Comparison of ENCODE assay signal across 26 mouse cellular contexts in genomic region chr19:25035825-25036224, GRCm38 (mm10). TPM values are rescaled to one million over a fixed set of nuclear protein-coding genes. Genes with fewer than 3 reads are reported as not detected.
DNase-seq lines count a peak whose midpoint lies in the region; ATAC-seq and TF ChIP-seq lines count a peak whose summit lies in the region.
"Had no signal": no experiment of that assay in that cellular context is flagged by ENCODE, and none has a peak within 500 bp of the region (broad histone marks: within the 10 kb centered on the region; RNA-seq: fewer than 3 reads in every experiment).

No protein-coding gene starts in this region.

- 86% methylated on average over 6 of the region's 6 CpGs for WGBS in liver, postnatal 0 days (ENCODE audit: insufficient replicate concordance)
- WGBS in kidney, embryonic 15.5 days: 75% methylated on average over 6 of the region's 6 CpGs
- WGBS in hindbrain, embryonic 12.5 days: 92% methylated on average over 6 of the region's 6 CpGs

- H3K9me3 ChIP-seq in liver, postnatal 0 days (ENCODE audit: low read length): no peaks in the 10 kb centered on the region
- H3K9me3 ChIP-seq in kidney, embryonic 15.5 days (replicated peaks): no peaks in the 10 kb centered on the region
- H3K9me3 ChIP-seq in hindbrain, embryonic 12.5 days (replicated peaks): no peaks in the 10 kb centered on the region
- H3K9me3 ChIP-seq: embryonic facial prominence, embryonic 10.5 days; forebrain, embryonic 10.5 days; heart, embryonic 13.5 days; hindbrain, embryonic 13.5 days; lung, embryonic 15.5 days; neural tube, embryonic 13.5 days had no signal

- no peak for DNase-seq in liver, postnatal 0 days
- no peak for DNase-seq in liver
- DNase-seq in kidney, adult 11 months: peak; percentile 88
- peak; percentile 68 to 86 for DNase-seq in kidney, postnatal 36 days
- DNase-seq in frontal cortex, postnatal 36 days (ENCODE audit: low spot score in 2 of 2): no peak
- DNase-seq: adrenal gland, adult 8-10 months; cerebellum, adult 11-12 months; cerebellum, postnatal 10 days; gastrocnemius, postnatal 25 days; heart, adult 2 months; heart, postnatal 14 days; lung, postnatal 36 days; retina, postnatal 1 day had no signal

- H3K9ac ChIP-seq in liver, postnatal 0 days (replicated peaks): no peak overlapping the region
- H3K9ac ChIP-seq in kidney, embryonic 15.5 days: no peak overlapping the region
- H3K9ac ChIP-seq in hindbrain, embryonic 12.5 days: no peak overlapping the region
- H3K9ac ChIP-seq: heart, embryonic 13.5 days; hindbrain, embryonic 13.5 days; liver, embryonic 14.5 days; lung, embryonic 15.5 days; neural tube, embryonic 13.5 days had no signal

- H3K36me3 ChIP-seq in liver, postnatal 0 days (replicated peaks; ENCODE audit: insufficient read depth, low read length): no peaks in the 10 kb centered on the region
- H3K36me3 ChIP-seq in kidney, embryonic 15.5 days: no peaks in the 10 kb centered on the region
- no peaks in the 10 kb centered on the region for H3K36me3 ChIP-seq in hindbrain, embryonic 12.5 days
- H3K36me3 ChIP-seq: embryonic facial prominence, embryonic 10.5 days; forebrain, embryonic 10.5 days; heart, embryonic 13.5 days; hindbrain, embryonic 13.5 days; lung, embryonic 15.5 days; neural tube, embryonic 13.5 days had no signal

- H3K4me2 ChIP-seq in liver, postnatal 0 days (ENCODE audit: low read depth, low read length): no peak overlapping the region
- no peak overlapping the region for H3K4me2 ChIP-seq in kidney, embryonic 15.5 days
- H3K4me2 ChIP-seq in hindbrain, embryonic 12.5 days (replicated peaks): no peak overlapping the region
- H3K4me2 ChIP-seq: heart, embryonic 13.5 days; hindbrain, embryonic 13.5 days; lung, embryonic 15.5 days; neural tube, embryonic 13.5 days had no signal

- ATAC-seq in liver, postnatal 0 days: no peak
- ATAC-seq in kidney, embryonic 15.5 days (replicated peaks; ENCODE audit: low FRiP score): peak; percentile 66
- no peak for ATAC-seq in hindbrain, embryonic 12.5 days (ENCODE audit: low FRiP score)
- ATAC-seq: CD4-positive, CD25-positive, alpha-beta regulatory T cell, adult 4 months; forebrain, embryonic 16.5 days; midbrain, embryonic 16.5 days had no signal

- no peaks in the 10 kb centered on the region; the same call in 1 of the 2 replicates for H3K4me1 ChIP-seq in liver, postnatal 0 days (ENCODE audit: insufficient read depth)
- H3K4me1 ChIP-seq in kidney, embryonic 15.5 days: peaks cover 34% of the 10 kb centered on the region
- no peaks in the 10 kb centered on the region for H3K4me1 ChIP-seq in hindbrain, embryonic 12.5 days
- H3K4me1 ChIP-seq: hindbrain, embryonic 13.5 days had no signal

- no peaks in the 10 kb centered on the region for H3K27me3 ChIP-seq in liver, postnatal 0 days (ENCODE audit: insufficient read depth, low read length)
- H3K27me3 ChIP-seq in kidney, embryonic 15.5 days: no peaks in the 10 kb centered on the region
- no peaks in the 10 kb centered on the region for H3K27me3 ChIP-seq in hindbrain, embryonic 12.5 days
- H3K27me3 ChIP-seq: heart, embryonic 13.5 days; hindbrain, embryonic 13.5 days; lung, embryonic 15.5 days; neural tube, embryonic 13.5 days had no signal

- peak overlapping the region; percentile 32; the same call in 1 of the 2 replicates for H3K27ac ChIP-seq in liver, postnatal 0 days (ENCODE audit: low read depth)
- H3K27ac ChIP-seq in kidney, embryonic 15.5 days: peak overlapping the region; percentile 84
- H3K27ac ChIP-seq in hindbrain, embryonic 12.5 days: no peak overlapping the region
- H3K27ac ChIP-seq: embryonic facial prominence, embryonic 10.5 days; forebrain, embryonic 10.5 days; heart, adult 2 months; heart, embryonic 13.5 days; hindbrain, embryonic 13.5 days; liver, embryonic 14.5 days; neural tube, embryonic 13.5 days had no signal

- no peak for TF ChIP-seq EP300 in liver, postnatal 0 days (IDR thresholded peaks at IDR 0.05; ENCODE audit: low read depth)

- TF ChIP-seq CTCF in liver, postnatal 0 days (IDR thresholded peaks at IDR 0.05; ENCODE audit: low read depth): no peak

- H3K4me3 ChIP-seq in liver, postnatal 0 days (ENCODE audit: low read depth, low read length): no peak overlapping the region
- no peak overlapping the region for H3K4me3 ChIP-seq in kidney, embryonic 15.5 days (replicated peaks)
- no peak overlapping the region for H3K4me3 ChIP-seq in hindbrain, embryonic 12.5 days
- H3K4me3 ChIP-seq: embryonic facial prominence, embryonic 10.5 days; forebrain, embryonic 10.5 days; heart, adult 2 months; heart, embryonic 13.5 days; hindbrain, embryonic 13.5 days; lung, embryonic 15.5 days; myocyte; neural tube, embryonic 13.5 days had no signal

RNA-seq across cellular contexts. Expression of gene Dock8, which starts 36.5 kb away (rescaled TPM):
- 10.3 and 12.5 TPM in 2 replicates for polyA plus RNA-seq in liver, postnatal 0 days (2015; fragmentation: Nextera tagmentation; extraction: Ambion mirVana)
- polyA plus RNA-seq in kidney, embryonic 15.5 days (2015; fragmentation: Nextera tagmentation; extraction: Ambion mirVana): 3.7 and 4.2 TPM in 2 replicates
- polyA plus RNA-seq in hindbrain, embryonic 12.5 days (2016; fragmentation: Nextera tagmentation; extraction: Ambion mirVana): 0.80 and 1.7 TPM in 2 replicates

Comparison
In these comparisons a context has a peak if more than half of its experiments do, and no peak if none do; other contexts are left out.
1. DNase-seq: peak in kidney, adult 11 months (single experiment) and kidney, postnatal 36 days (2 of 2); none in liver, postnatal 0 days (single experiment), liver (single experiment) and frontal cortex, postnatal 36 days (0 of 2).